In genomic region chr12:112769031-112769430, GRCm38 (mm10) we compare ENCODE assay signal across 1 mouse cellular context.
TF ChIP-seq lines count a peak whose summit lies in the region.

No protein-coding gene starts in this region.

TF ChIP-seq in CH12.LX, 34 proteins besides CTCF, POLR2A, EP300 and RAD21 (continued from another document):
- TF ChIP-seq JUN (IDR thresholded peaks at IDR 0.05; ENCODE audit: insufficient read depth, low read depth, low read length) (no peak), UBTF (IDR thresholded peaks at IDR 0.05; ENCODE audit: low read depth, low read length) (no peak)
